In the genomic region with DNA sequence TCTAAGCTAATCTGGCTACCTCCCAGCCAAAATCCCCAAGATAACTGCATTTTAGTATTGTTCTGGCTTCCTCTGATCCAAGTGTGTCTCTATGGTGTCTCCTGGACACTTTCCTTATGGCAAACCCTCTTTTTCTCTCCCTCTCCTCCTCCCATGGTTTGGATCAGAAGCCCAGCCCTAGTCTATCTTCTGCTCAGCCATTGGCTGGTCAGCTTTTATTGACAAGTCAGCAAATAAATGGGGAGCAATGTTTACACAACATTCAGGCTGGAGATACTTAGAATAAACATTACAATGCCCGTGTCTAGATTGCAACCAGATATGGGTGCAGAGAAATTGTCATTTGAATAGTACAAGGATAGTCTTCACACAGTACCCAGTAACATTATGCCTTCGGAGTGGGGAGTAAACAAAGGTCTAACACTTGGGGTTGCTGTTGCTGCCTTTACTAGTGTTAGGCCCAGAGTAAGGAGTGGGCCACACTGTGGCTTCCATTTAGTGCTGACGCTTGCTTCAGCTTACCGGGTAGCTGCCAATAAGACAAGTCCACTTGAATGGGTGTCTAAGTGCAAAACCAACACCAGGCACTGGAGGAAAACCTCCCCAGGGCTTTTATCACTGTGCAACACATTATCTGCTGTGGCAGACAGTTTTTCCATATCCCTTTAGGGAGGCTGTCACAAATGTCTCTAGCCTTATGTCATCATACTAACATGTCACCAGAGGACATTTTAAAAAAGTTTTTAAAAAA, we compare ENCODE assay signal across 13 mouse cellular contexts. TPM values are rescaled to one million over a fixed set of nuclear protein-coding genes. Genes with fewer than 3 reads are reported as not detected.
DNase-seq lines count a peak whose midpoint lies in the region; ATAC-seq lines count a peak whose summit lies in the region.
"Had no signal": no experiment of that assay in that cellular context is flagged by ENCODE, and none has a peak within 500 bp of the region (broad histone marks: within the 10 kb centered on the region; RNA-seq: fewer than 3 reads in every experiment).

No protein-coding gene starts in this region.

- H3K4me2 ChIP-seq in liver, embryonic 15.5 days: peak overlapping the region; percentile 48
- no peak overlapping the region for H3K4me2 ChIP-seq in stomach, embryonic 16.5 days (ENCODE audit: low read depth, low read length)
- H3K4me2 ChIP-seq in forebrain, embryonic 13.5 days: no peak overlapping the region

- H3K27me3 ChIP-seq in liver, embryonic 15.5 days: no peaks in the 10 kb centered on the region
- no peaks in the 10 kb centered on the region for H3K27me3 ChIP-seq in stomach, embryonic 16.5 days (ENCODE audit: control insufficient read depth, insufficient read depth, low read length)
- no peaks in the 10 kb centered on the region; the same call in none of the 2 replicates for H3K27me3 ChIP-seq in forebrain, embryonic 13.5 days

- H3K4me1 ChIP-seq in liver, embryonic 15.5 days (replicated peaks): peaks cover 43% of the 10 kb centered on the region
- no peaks in the 10 kb centered on the region for H3K4me1 ChIP-seq in stomach, embryonic 16.5 days (ENCODE audit: control insufficient read depth, insufficient read depth, low read length)
- H3K4me1 ChIP-seq in forebrain, embryonic 13.5 days: no peaks in the 10 kb centered on the region

- H3K36me3 ChIP-seq in liver, embryonic 15.5 days (replicated peaks): no peaks in the 10 kb centered on the region
- H3K36me3 ChIP-seq in stomach, embryonic 16.5 days (ENCODE audit: control insufficient read depth, insufficient read depth, low read length): no peaks in the 10 kb centered on the region
- no peaks in the 10 kb centered on the region for H3K36me3 ChIP-seq in forebrain, embryonic 13.5 days (ENCODE audit: poor library complexity, severe bottlenecking)

- H3K4me3 ChIP-seq in liver, embryonic 15.5 days (replicated peaks): no peak overlapping the region
- H3K4me3 ChIP-seq in stomach, embryonic 16.5 days (replicated peaks; ENCODE audit: low read length): no peak overlapping the region
- no peak overlapping the region for H3K4me3 ChIP-seq in forebrain, embryonic 13.5 days

- peak overlapping the region; percentile 88 for H3K27ac ChIP-seq in liver, embryonic 15.5 days (replicated peaks)
- H3K27ac ChIP-seq in stomach, embryonic 16.5 days (ENCODE audit: low read length): no peak overlapping the region
- H3K27ac ChIP-seq in forebrain, embryonic 13.5 days: no peak overlapping the region
- H3K27ac ChIP-seq: macrophage had no signal

- H3K9ac ChIP-seq in liver, embryonic 15.5 days: no peak overlapping the region
- no peak overlapping the region for H3K9ac ChIP-seq in stomach, embryonic 16.5 days (ENCODE audit: low read length)
- no peak overlapping the region for H3K9ac ChIP-seq in forebrain, embryonic 13.5 days

- ATAC-seq in liver, embryonic 15.5 days (ENCODE audit: insufficient read depth): peak; percentile 93
- ATAC-seq in stomach, embryonic 16.5 days (ENCODE audit: insufficient read depth, low FRiP score): peak; percentile 40
- ATAC-seq in forebrain, embryonic 13.5 days: no peak
- ATAC-seq: forebrain, embryonic 14.5 days had no signal

- no peaks in the 10 kb centered on the region for H3K9me3 ChIP-seq in liver, embryonic 15.5 days (replicated peaks)
- no peaks in the 10 kb centered on the region for H3K9me3 ChIP-seq in stomach, embryonic 16.5 days (replicated peaks; ENCODE audit: control insufficient read depth, low read length)
- no peaks in the 10 kb centered on the region for H3K9me3 ChIP-seq in forebrain, embryonic 13.5 days (replicated peaks)

- peak; percentile 26 for DNase-seq in retina, postnatal 1 day
- DNase-seq in retina, embryonic 14.5 days (ENCODE audit: low spot score): no peak
- DNase-seq in c-Kit-positive CD71-positive TER-119-positive erythroid progenitor cells, embryonic 14.5 days (ENCODE audit: low spot score): peak; percentile 78
- DNase-seq in adrenal gland, postnatal 25 days: no peak
- DNase-seq: adrenal gland, postnatal 10 days; kidney, adult 9 months; right cerebral cortex, postnatal 25 days; thymus, postnatal 4 days had no signal

- 20% methylated on average over 4 of the region's 4 CpGs for WGBS in liver, embryonic 15.5 days (ENCODE audit: insufficient replicate concordance)
- 34% methylated on average over 4 of the region's 4 CpGs for WGBS in stomach, embryonic 16.5 days
- 70% methylated on average over 4 of the region's 4 CpGs for WGBS in forebrain, embryonic 13.5 days

RNA-seq across cellular contexts. Expression of a gene that starts 5.5 kb away (rescaled TPM):
- 22.6 and 26.4 TPM in 2 replicates for polyA plus RNA-seq in liver, embryonic 15.5 days (2015; fragmentation: Nextera tagmentation; extraction: Ambion mirVana)
- 15.7 and 15.8 TPM in 2 replicates for polyA plus RNA-seq in stomach, embryonic 16.5 days (2015; fragmentation: Nextera tagmentation; extraction: Ambion mirVana)
- polyA plus RNA-seq in forebrain, embryonic 13.5 days (2015; fragmentation: Nextera tagmentation; extraction: Ambion mirVana): 5.8 and 6.6 TPM in 2 replicates
- 29.8 and 41.6 TPM in 2 replicates for total RNA-seq in adrenal gland, postnatal 25 days (2021)

RNA-seq across cellular contexts. Expression of a gene that starts 55.3 kb away (rescaled TPM):
- not detected in 2 replicates for polyA plus RNA-seq in liver, embryonic 15.5 days (2015; fragmentation: Nextera tagmentation; extraction: Ambion mirVana)
- 3.5 and 3.6 TPM in 2 replicates for polyA plus RNA-seq in stomach, embryonic 16.5 days (2015; fragmentation: Nextera tagmentation; extraction: Ambion mirVana)
- polyA plus RNA-seq in forebrain, embryonic 13.5 days (2015; fragmentation: Nextera tagmentation; extraction: Ambion mirVana): 0.13 and 0.16 TPM in 2 replicates
- 14.1 and 16.8 TPM in 2 replicates for total RNA-seq in adrenal gland, postnatal 25 days (2021)
- polyA plus RNA-seq: macrophage had no signal

RNA-seq across cellular contexts. Expression of a gene that starts 57.9 kb away (rescaled TPM):
- polyA plus RNA-seq in liver, embryonic 15.5 days (2015; fragmentation: Nextera tagmentation; extraction: Ambion mirVana): 4.6 and 5.1 TPM in 2 replicates
- polyA plus RNA-seq in stomach, embryonic 16.5 days (2015; fragmentation: Nextera tagmentation; extraction: Ambion mirVana): 14.0 and 16.2 TPM in 2 replicates
- 6.8 and 8.3 TPM in 2 replicates for polyA plus RNA-seq in forebrain, embryonic 13.5 days (2015; fragmentation: Nextera tagmentation; extraction: Ambion mirVana)
- total RNA-seq in adrenal gland, postnatal 25 days (2021): 114 and 171 TPM in 2 replicates

Comparison
In these comparisons a context has a peak if more than half of its experiments do, and no peak if none do; other contexts are left out.
1. DNase-seq: peak in retina, postnatal 1 day (single experiment) and c-Kit-positive CD71-positive TER-119-positive erythroid progenitor cells, embryonic 14.5 days (single experiment); none in retina, embryonic 14.5 days (single experiment) and adrenal gland, postnatal 25 days (single experiment).